Mouse (Mus musculus) kidney, adult 8-10 months (tissue): ENCODE data around the gene Olfr624.
"Not testable (repeated sequence)": the region's sequence is repeated elsewhere in the genome, so short reads cannot be mapped to it uniquely, and the experiment has no call there.

Source experiments
- DNase-seq, 2 experiments: peaks; one replicate each; pipeline ENCODE4 v3.0.0; 2022

Olfr624 gene

GRCm38 (mm10) chr7:103671091-103671490, at the start of gene Olfr624:
Olfr624 (minus strand) TSS chr7:103671191.
- no peak for DNase-seq

GRCm38 (mm10) chr7:103716398-103716797, 45.4 kb upstream of the Olfr624 start:
- not testable (repeated sequence) for DNase-seq

DNA sequence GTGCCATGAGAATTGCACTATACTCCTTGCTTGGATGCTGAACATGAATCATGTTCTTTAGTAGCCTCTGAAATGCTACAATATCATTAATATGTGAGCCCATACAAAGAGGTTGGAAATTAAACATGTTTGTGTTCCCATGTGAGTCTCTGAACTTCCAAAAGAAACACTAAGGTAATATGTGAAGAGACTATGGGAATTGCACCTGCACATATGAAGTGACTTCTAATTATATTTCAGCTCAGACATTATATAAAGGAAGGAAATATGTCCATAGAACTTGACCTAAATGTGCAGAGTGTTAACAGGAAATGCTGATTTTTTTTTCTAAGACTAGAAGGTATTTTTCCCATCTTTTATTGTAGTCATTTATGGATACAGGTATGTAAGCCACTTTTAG, 43.4 kb upstream of the Olfr624 start, which contains the start of gene Olfr243:
Gene Olfr243 (plus strand): TSS at position 301 of the 400 bp plus-strand sequence.
- no peak for DNase-seq

DNA sequence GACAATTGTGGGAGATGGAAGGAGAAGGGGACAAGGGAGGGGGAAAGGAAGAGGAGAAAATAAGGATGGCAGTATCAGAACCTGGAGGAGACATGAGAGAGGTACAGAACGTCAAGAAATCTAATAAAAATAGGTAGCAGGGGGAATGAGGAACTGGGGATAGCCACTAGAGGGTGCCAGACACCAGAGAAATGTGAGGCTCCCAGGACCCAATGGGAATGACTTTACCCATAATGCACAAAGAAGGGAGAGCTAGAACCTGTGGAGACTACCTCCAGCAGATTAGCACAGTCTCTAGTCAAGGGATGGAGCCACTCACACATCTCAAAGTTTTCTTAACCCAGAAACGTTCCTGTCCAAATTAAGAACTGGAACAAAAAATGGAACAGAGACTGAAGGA, 41.0 kb upstream of the Olfr624 start:
- no peak for DNase-seq

GRCm38 (mm10) chr7:103699469-103699868, 28.5 kb upstream of the Olfr624 start:
- DNase-seq: no peak

DNA sequence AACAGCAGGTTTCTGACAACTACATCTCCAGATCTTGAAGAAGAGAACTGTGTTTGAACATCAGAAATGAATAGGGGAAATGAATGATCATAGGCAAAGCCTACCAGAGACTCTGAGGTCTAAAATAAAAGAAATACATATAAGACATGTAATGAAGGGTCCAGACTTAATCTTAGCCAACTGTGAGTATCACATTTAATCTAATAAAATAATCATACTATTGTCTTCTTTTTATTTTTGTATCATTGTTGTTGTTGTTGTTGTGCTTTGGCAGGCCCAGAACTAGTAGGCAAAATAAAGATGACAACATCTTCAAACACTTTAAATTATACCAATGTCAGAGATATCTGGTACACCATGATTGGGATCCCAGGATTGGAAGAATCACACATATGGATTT, 11.4 kb upstream of the Olfr624 start, which contains the start of gene Olfr625-ps1:
Gene Olfr625-ps1 (plus strand): TSS at position 301 of the 400 bp plus-strand sequence.
- no peak for DNase-seq

DNA sequence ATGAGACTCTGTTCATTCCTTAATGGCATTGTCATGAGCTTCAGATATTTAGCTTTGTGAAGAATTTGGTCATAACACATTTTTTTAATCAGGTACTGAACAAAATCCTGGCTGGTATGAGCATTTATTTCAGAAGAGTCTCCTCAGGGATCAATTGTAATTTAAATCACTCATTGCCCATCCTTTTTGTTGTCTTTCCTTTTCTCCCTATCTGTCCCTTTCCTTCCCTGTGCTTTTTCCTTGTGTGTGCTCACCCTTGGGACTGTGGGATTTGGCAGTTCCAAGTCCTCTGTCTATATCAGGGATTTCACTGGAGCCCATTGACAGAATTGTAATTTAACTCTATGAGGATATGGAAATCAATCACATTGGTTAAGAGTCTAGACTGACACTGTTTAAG, 7.4 kb downstream of the Olfr624 start, which contains the start of gene Olfr623:
Gene Olfr623 (minus strand): TSS at position 101 of the 400 bp plus-strand sequence.
- no peak for DNase-seq

GRCm38 (mm10) chr7:103644070-103644469, 26.9 kb downstream of the Olfr624 start:
- no peak for DNase-seq

DNA sequence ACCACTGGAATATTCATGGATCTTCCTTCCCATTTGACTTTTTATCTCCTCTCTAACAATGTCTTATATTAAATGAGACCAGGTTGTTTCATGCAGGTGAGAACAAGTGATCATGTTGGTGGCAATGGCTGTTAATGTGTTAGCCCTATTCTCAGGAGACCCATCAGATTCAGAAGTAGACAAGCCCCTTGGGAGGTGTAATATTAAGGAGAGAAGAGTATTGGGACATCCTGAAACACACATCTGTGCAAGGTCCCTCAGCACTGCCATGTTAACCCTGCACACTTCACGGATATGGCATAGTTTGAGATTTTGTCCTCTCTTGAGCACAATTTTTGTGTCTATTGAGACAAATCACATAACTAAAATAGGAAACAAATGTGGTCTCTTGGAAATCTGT, 28.4 kb downstream of the Olfr624 start, which contains the start of gene Olfr622:
Gene Olfr622 (minus strand): TSS at position 101 of the 400 bp plus-strand sequence.
- no peak for DNase-seq

DNA sequence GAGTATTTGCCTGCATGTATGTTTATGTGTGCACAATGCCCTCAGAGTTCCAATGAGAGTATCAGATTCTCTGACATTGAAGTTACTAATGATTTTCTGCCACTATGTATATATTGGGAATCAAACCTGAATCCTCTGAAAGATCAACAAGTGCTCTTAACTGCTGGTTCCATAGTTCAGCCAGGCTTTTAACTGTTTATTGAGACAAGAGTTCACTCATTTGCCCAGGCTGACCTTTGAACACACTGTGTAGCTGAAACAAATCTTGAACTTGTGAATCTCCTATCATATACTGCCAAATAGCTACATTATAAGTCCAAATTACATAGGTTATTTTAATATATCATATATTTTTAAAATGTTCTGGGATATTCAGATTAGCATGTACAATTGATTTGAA, 34.2 kb downstream of the Olfr624 start:
- DNase-seq: no peak
